Comparison of ENCODE assay signal across 8 mouse cellular contexts in the genomic region with DNA sequence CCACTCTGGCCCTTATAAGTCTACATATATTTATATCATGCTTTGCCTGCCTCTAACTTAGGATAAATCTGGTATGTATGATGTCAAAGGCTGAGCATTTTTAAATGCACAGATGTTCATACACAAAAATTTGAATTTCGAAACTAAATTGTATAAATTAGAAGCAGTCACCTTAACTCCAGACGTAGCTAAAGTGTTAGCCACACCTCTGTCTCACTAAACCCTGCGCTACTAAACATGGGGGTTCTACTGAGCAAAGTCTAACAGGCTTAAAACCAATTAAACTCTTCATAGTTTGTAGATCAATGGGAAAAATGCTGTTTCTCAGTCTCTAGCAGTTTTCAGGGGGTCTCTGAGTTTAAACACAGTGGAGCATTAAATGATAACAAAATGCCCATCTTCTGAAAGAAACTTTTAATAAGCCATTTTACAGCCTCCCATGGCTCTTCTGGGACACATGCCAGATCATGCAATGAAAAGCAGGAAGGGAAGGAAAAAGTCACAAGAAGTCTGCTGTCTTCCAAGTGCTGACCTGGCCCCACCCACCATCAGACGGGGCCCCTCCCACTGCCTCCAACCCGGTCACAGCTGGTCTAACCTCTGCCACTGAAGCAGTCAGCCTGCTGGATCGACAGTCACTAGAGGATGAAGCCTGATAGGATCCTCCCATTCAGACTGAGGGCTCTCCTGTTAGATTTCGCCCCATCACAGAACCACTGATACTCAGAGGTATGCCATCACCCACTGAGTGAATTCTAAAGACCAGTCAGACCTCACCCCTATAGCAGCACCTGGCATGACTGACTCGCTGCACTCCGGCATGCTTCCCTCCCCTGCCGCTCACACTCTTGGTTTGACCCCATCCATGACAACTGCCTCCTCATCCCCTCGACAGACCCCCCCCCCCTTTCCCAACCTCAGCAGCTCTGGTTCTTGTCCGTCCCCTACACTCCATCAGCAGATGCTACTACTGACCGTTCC. TPM values are rescaled to one million over a fixed set of nuclear protein-coding genes. Genes with fewer than 3 reads are reported as not detected.
A peak's percentile ranks its signal among the peaks of the same experiment; 100 is the strongest.
DNase-seq lines count a peak whose midpoint lies in the region; ATAC-seq and TF ChIP-seq lines count a peak whose summit lies in the region.

No protein-coding gene starts in this region.

- H3K27ac ChIP-seq in hindbrain, embryonic 16.5 days (ENCODE audit: low read depth, low read length): no peak overlapping the region
- no peak overlapping the region for H3K27ac ChIP-seq in hindbrain, embryonic 12.5 days
- peak overlapping the region; percentile 72 for H3K27ac ChIP-seq in liver, postnatal 0 days (ENCODE audit: low read depth)

- no peak overlapping the region for H3K9ac ChIP-seq in hindbrain, embryonic 16.5 days (ENCODE audit: low read depth, low read length)
- H3K9ac ChIP-seq in hindbrain, embryonic 12.5 days: no peak overlapping the region
- H3K9ac ChIP-seq in liver, postnatal 0 days (replicated peaks): 0 out of 2 replicates have a peak overlapping the region, but pooled peaks have one; percentile 17

- DNase-seq in kidney, adult 11 months: peak; percentile 51
- peak; percentile 69 for DNase-seq in liver, postnatal 0 days
- no peak for DNase-seq in natural killer cell, adult 2 months (ENCODE audit: low spot score in 2 of 2)
- no peak for DNase-seq in right cerebral cortex, postnatal 14 days
- DNase-seq in adrenal gland, adult 18-20 months (ENCODE audit: low spot score in 2 of 2): no peak

- H3K4me2 ChIP-seq in hindbrain, embryonic 16.5 days (ENCODE audit: low read length): no peak overlapping the region
- H3K4me2 ChIP-seq in hindbrain, embryonic 12.5 days (replicated peaks): no peak overlapping the region
- H3K4me2 ChIP-seq in liver, postnatal 0 days (ENCODE audit: low read depth, low read length): peak overlapping the region; percentile 60

- ATAC-seq in hindbrain, embryonic 16.5 days: peak; percentile 43
- no peak; the same call in 1 of the 2 replicates for ATAC-seq in hindbrain, embryonic 12.5 days (ENCODE audit: low FRiP score)
- peak; percentile 34 for ATAC-seq in common myeloid progenitor, adult 5-6 weeks (replicated peaks; ENCODE audit: low read depth, poor library complexity, severe bottlenecking)
- ATAC-seq in liver, postnatal 0 days: peak; percentile 68

- 74% methylated on average over 13 of the region's 13 CpGs for WGBS in hindbrain, embryonic 16.5 days
- 82% methylated on average over 13 of the region's 13 CpGs for WGBS in hindbrain, embryonic 12.5 days
- WGBS in liver, postnatal 0 days (ENCODE audit: insufficient replicate concordance): 58% methylated on average over 13 of the region's 13 CpGs

- H3K27me3 ChIP-seq in hindbrain, embryonic 16.5 days (replicated peaks; ENCODE audit: control insufficient read depth, insufficient read depth, low read length): no peaks in the 10 kb centered on the region
- H3K27me3 ChIP-seq in hindbrain, embryonic 12.5 days: no peaks in the 10 kb centered on the region
- H3K27me3 ChIP-seq in liver, postnatal 0 days (ENCODE audit: insufficient read depth, low read length): no peaks in the 10 kb centered on the region

- H3K9me3 ChIP-seq in hindbrain, embryonic 16.5 days (ENCODE audit: control insufficient read depth, low read length): no peaks in the 10 kb centered on the region
- no peaks in the 10 kb centered on the region for H3K9me3 ChIP-seq in hindbrain, embryonic 12.5 days (replicated peaks)
- no peaks in the 10 kb centered on the region for H3K9me3 ChIP-seq in liver, postnatal 0 days (ENCODE audit: low read length)

- H3K36me3 ChIP-seq in hindbrain, embryonic 16.5 days (ENCODE audit: control insufficient read depth, insufficient read depth, low read length): peaks cover 2% of the 10 kb centered on the region; the same call in 1 of the 2 replicates
- peaks cover 4% of the 10 kb centered on the region for H3K36me3 ChIP-seq in hindbrain, embryonic 12.5 days
- H3K36me3 ChIP-seq in liver, postnatal 0 days (replicated peaks; ENCODE audit: insufficient read depth, low read length): peaks cover 7% of the 10 kb centered on the region

- H3K4me3 ChIP-seq in hindbrain, embryonic 16.5 days (ENCODE audit: low read length): no peak overlapping the region
- H3K4me3 ChIP-seq in hindbrain, embryonic 12.5 days: no peak overlapping the region
- 0 out of 2 replicates have a peak overlapping the region, but pooled peaks have one; percentile 16 for H3K4me3 ChIP-seq in liver, postnatal 0 days (ENCODE audit: low read depth, low read length)

- TF ChIP-seq EP300 in liver, postnatal 0 days (IDR thresholded peaks at IDR 0.05; ENCODE audit: low read depth): no peak

- peaks cover 5% of the 10 kb centered on the region for H3K4me1 ChIP-seq in hindbrain, embryonic 16.5 days (ENCODE audit: control insufficient read depth, insufficient read depth, low read depth, low read length)
- peaks cover 3% of the 10 kb centered on the region; the same call in 1 of the 2 replicates for H3K4me1 ChIP-seq in hindbrain, embryonic 12.5 days
- peaks cover 13% of the 10 kb centered on the region for H3K4me1 ChIP-seq in liver, postnatal 0 days (ENCODE audit: insufficient read depth)

- TF ChIP-seq CTCF in liver, postnatal 0 days (IDR thresholded peaks at IDR 0.05; ENCODE audit: low read depth): no peak

RNA-seq across cellular contexts. Expression of gene Wdfy3, which starts 23.8 kb away (rescaled TPM):
- polyA plus RNA-seq in hindbrain, embryonic 16.5 days (2015; fragmentation: Nextera tagmentation; extraction: Ambion mirVana): 22.5 and 25.4 TPM in 2 replicates
- 41.3 and 41.9 TPM in 2 replicates for polyA plus RNA-seq in hindbrain, embryonic 12.5 days (2016; fragmentation: Nextera tagmentation; extraction: Ambion mirVana)
- 9.2 and 13.1 TPM in 2 replicates for total RNA-seq in common myeloid progenitor, adult 5-6 weeks (2017)
- 4.4 and 5.0 TPM in 2 replicates for polyA plus RNA-seq in liver, postnatal 0 days (2015; fragmentation: Nextera tagmentation; extraction: Ambion mirVana)
- total RNA-seq in adrenal gland, adult 18-20 months (2021): 10 to 100 TPM; 36.6 to 38.6 TPM

Comparison
In these comparisons a context has a peak if more than half of its experiments do, and no peak if none do; other contexts are left out.
1. DNase-seq: peak in kidney, adult 11 months (single experiment) and liver, postnatal 0 days (single experiment); none in natural killer cell, adult 2 months (0 of 2), right cerebral cortex, postnatal 14 days (single experiment) and adrenal gland, adult 18-20 months (0 of 2).